Mouse (Mus musculus): ENCODE measurements around the gene Tmem30a. TPM values are rescaled to one million over a fixed set of nuclear protein-coding genes. Genes with fewer than 3 reads are reported as not detected.

Tmem30a gene
- total and polyA plus RNA-seq, 2 experiments from 2014 or later = 104 to 181 TPM

DNA sequence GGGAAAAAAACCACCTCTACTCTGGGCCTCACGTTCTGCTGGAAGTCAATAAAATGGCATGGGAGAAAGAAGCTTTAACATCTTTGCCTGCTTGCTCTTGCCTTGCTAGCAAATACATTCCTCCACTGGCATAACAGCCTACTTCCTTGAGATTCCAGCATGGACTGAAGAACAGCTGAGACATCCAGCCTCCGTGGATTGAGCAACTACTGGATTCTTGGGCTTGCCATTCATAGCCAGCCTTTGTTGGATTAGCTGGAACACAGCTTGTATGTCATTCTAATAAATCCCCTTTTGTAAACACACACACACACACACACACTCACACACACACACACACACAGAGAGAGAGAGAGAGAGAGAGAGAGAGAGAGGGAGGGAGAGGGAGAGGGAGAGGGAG, 33.8 kb upstream of the Tmem30a start:
- Histone ChIP-seq H3K9me3 (ENCODE audit: low read length) (no peaks in the 10 kb centered on the region), H3K27ac (ENCODE audit: low read depth, low read length) (no peak overlapping the region), H3K36me3 (ENCODE audit: insufficient read depth) (no peaks in the 10 kb centered on the region), H3K4me2 (ENCODE audit: low read depth) (no peak overlapping the region), H3K9ac (no peak overlapping the region), H3K4me3 (ENCODE audit: low read depth, low read length) (no peak overlapping the region), H3K4me1 (ENCODE audit: insufficient read depth) (0 out of 2 replicates have a peak, but pooled peaks cover 3% of the 10 kb centered on the region), H3K27me3 (ENCODE audit: insufficient read depth, low read length) (no peaks in the 10 kb centered on the region)
- WGBS = 28% methylated on average over 2 of the region's 2 CpGs
- no peak for TF ChIP-seq CTCF (IDR thresholded peaks at IDR 0.05; ENCODE audit: low read depth)
- ATAC-seq (no peak), DNase-seq (no peak)

DNA sequence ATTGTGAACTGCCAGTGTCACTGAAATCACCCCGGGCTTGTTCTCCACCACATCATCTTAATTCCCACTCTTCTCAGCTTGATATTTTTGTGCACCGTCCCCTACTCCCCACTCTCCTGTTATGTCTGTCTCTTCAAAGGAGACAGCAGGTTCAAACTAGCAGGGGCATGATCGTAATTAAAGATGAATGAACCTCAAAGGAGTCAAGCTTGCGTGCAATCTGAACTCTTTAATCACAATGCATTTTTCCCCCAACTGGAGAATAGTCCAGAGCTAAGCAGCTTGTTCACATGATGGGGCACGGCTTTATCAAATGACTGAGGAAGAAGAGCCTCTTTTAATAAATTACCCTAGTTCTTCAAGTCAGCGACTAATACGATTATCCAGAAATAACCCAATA, 32.2 kb upstream of the Tmem30a start:
- 17% methylated on average over 7 of the region's 7 CpGs for WGBS
- TF ChIP-seq CTCF (IDR thresholded peaks at IDR 0.05; ENCODE audit: low read depth) = no peak
- Histone ChIP-seq H3K9me3 (ENCODE audit: low read length) (no peaks in the 10 kb centered on the region), H3K4me2 (ENCODE audit: low read depth) (no peak overlapping the region), H3K27ac (ENCODE audit: low read depth, low read length) (no peak overlapping the region), H3K4me1 (ENCODE audit: insufficient read depth) (0 out of 2 replicates have a peak, but pooled peaks cover 3% of the 10 kb centered on the region), H3K4me3 (ENCODE audit: low read depth, low read length) (no peak overlapping the region), H3K9ac (no peak overlapping the region), H3K27me3 (ENCODE audit: insufficient read depth, low read length) (no peaks in the 10 kb centered on the region), H3K36me3 (ENCODE audit: insufficient read depth) (no peaks in the 10 kb centered on the region)
- no peak for ATAC-seq
- no peak for DNase-seq

DNA sequence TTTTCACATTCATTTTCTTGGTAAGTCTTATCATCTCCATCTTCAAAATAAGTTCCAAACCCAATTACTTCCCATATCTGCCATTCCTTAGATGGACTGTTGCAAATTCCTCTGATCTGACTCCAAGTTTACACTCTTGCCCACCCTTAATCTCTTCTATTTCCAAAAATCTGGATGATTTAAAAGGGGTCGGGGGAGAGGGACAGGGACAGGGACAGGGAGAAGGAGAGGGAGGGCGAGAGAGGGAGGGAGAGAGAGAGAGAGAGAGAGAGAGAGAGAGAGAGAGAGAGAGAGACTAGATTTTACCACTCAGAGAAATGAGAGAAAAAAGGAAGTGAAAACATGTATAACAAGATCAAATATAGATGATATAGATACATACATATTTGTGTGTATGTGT, 30.5 kb upstream of the Tmem30a start:
- Histone ChIP-seq H3K9me3 (ENCODE audit: low read length) (no peaks in the 10 kb centered on the region), H3K4me3 (ENCODE audit: low read depth, low read length) (no peak overlapping the region), H3K27me3 (ENCODE audit: insufficient read depth, low read length) (no peaks in the 10 kb centered on the region), H3K4me1 (ENCODE audit: insufficient read depth) (no peaks in the 10 kb centered on the region), H3K4me2 (ENCODE audit: low read depth) (no peak overlapping the region), H3K36me3 (ENCODE audit: insufficient read depth) (0 out of 2 replicates have a peak, but pooled peaks cover 2% of the 10 kb centered on the region), H3K9ac (no peak overlapping the region), H3K27ac (ENCODE audit: low read depth, low read length) (no peak overlapping the region)
- no peak for TF ChIP-seq CTCF (IDR thresholded peaks at IDR 0.05; ENCODE audit: low read depth)
- WGBS = 25% methylated on average over 2 of the region's 2 CpGs
- DNase-seq (no peak), ATAC-seq (no peak)

DNA sequence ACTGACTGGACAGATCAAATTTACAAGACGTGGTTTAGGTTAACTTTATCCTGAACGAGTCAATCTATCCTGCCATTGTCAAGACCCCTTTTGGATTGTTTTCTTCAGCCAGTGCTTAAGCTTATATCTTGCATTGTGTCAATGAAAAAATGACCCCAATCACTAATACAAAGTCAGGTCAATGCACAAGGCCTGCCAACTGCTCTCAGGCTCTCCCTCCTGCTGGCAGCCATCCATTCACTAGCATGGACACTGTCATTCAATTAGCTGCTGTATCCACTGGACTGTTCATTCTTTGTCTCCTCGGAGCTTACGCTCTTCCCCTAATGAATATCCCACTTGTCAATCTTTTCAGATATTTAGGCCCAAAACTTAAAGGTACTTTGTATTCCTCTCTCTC, 30.1 kb upstream of the Tmem30a start:
- ATAC-seq (no peak), DNase-seq (no peak)
- Histone ChIP-seq H3K9me3 (ENCODE audit: low read length) (no peaks in the 10 kb centered on the region), H3K36me3 (ENCODE audit: insufficient read depth) (0 out of 2 replicates have a peak, but pooled peaks cover 2% of the 10 kb centered on the region), H3K4me3 (ENCODE audit: low read depth, low read length) (no peak overlapping the region), H3K9ac (no peak overlapping the region), H3K27ac (ENCODE audit: low read depth, low read length) (no peak overlapping the region), H3K27me3 (ENCODE audit: insufficient read depth, low read length) (no peaks in the 10 kb centered on the region), H3K4me2 (ENCODE audit: low read depth) (no peak overlapping the region), H3K4me1 (ENCODE audit: insufficient read depth) (no peaks in the 10 kb centered on the region)
- TF ChIP-seq CTCF (IDR thresholded peaks at IDR 0.05; ENCODE audit: low read depth) = no peak
- 13% methylated on average over 4 of the region's 4 CpGs for WGBS

DNA sequence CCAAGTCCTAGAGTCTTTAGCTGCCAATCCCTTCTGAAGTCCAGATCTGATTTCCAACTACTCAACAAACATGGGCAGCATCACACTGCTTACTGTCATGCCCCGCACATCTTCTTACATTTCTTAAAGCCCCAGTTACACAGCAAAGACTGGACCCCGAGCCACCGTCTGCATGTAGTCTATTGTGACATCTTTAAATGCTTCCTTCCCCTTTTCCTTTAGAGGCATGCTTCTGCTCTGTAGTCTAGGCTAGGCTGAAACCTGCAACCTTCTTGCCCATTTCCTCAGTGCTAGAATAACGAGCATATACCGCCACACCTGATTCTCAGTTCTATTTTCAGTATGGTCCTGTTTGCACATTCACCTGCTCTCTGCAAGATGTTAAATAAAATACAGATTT, 23.2 kb upstream of the Tmem30a start:
- no peak overlapping the region for H3K27ac ChIP-seq (ENCODE audit: low read depth, low read length)
- no peaks in the 10 kb centered on the region for H3K4me1 ChIP-seq (ENCODE audit: insufficient read depth)
- no peaks in the 10 kb centered on the region for H3K27me3 ChIP-seq (ENCODE audit: insufficient read depth, low read length)
- H3K9ac ChIP-seq = no peak overlapping the region
- H3K4me2 ChIP-seq (ENCODE audit: low read depth) = no peak overlapping the region
- H3K36me3 ChIP-seq (ENCODE audit: insufficient read depth) = 0 out of 2 replicates have a peak, but pooled peaks cover 2% of the 10 kb centered on the region
- DNase-seq (no peak), ATAC-seq (no peak)
- H3K9me3 ChIP-seq (ENCODE audit: low read length) = no peaks in the 10 kb centered on the region
- no peak for TF ChIP-seq CTCF (IDR thresholded peaks at IDR 0.05; ENCODE audit: low read depth)
- H3K4me3 ChIP-seq (ENCODE audit: low read depth, low read length) = no peak overlapping the region
- 92% methylated on average over 5 of the region's 5 CpGs for WGBS

DNA sequence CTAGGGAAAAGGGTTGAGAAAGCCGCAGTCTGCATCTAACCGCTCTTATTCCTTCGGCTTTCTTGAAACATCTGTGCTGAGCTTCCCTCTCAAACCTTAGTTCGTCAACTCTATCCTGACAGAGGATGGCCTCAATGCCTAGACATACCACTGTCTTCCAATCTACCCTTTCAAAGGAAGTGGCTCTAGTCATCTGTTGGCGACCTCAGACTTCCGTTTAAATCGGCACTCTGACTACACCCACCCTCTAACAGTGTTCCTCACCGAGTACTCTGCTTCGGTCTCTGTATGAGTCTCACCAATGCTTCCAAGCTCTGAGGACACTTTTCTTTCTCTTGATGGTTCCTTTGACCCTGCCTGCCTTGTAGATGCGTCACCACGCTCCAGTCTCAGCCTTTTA, 22.7 kb upstream of the Tmem30a start:
- Histone ChIP-seq H3K9ac (no peak overlapping the region), H3K4me3 (ENCODE audit: low read depth, low read length) (no peak overlapping the region), H3K36me3 (ENCODE audit: insufficient read depth) (0 out of 2 replicates have a peak, but pooled peaks cover 2% of the 10 kb centered on the region), H3K27ac (ENCODE audit: low read depth, low read length) (no peak overlapping the region), H3K27me3 (ENCODE audit: insufficient read depth, low read length) (no peaks in the 10 kb centered on the region), H3K4me2 (ENCODE audit: low read depth) (no peak overlapping the region), H3K4me1 (ENCODE audit: insufficient read depth) (no peaks in the 10 kb centered on the region), H3K9me3 (ENCODE audit: low read length) (no peaks in the 10 kb centered on the region)
- ATAC-seq = no peak
- TF ChIP-seq CTCF (IDR thresholded peaks at IDR 0.05; ENCODE audit: low read depth) = no peak
- DNase-seq = no peak
- 94% methylated on average over 11 of the region's 11 CpGs for WGBS

DNA sequence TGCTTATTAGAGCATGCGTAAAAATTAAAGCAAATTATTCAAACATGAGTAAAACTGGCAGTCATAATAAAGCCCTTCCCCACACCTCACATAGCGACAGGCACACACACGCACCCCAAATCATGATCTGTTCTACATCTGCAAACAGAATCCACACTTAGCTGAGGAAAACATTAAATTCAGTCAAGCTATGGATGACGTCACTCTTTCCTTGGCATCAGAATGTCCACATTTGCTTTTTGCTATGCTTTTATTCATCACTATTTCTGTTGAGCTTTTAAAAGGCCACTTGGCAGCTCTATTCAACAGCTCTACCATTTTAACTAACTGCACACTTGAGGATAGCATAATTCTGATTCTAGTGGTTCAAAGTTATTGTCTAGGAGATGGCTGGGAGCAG, 21.3 kb upstream of the Tmem30a start:
- no peak for TF ChIP-seq CTCF (IDR thresholded peaks at IDR 0.05; ENCODE audit: low read depth)
- Histone ChIP-seq H3K4me2 (ENCODE audit: low read depth) (no peak overlapping the region), H3K9me3 (ENCODE audit: low read length) (no peaks in the 10 kb centered on the region), H3K27me3 (ENCODE audit: insufficient read depth, low read length) (no peaks in the 10 kb centered on the region), H3K36me3 (ENCODE audit: insufficient read depth) (no peaks in the 10 kb centered on the region), H3K9ac (no peak overlapping the region), H3K4me1 (ENCODE audit: insufficient read depth) (no peaks in the 10 kb centered on the region), H3K4me3 (ENCODE audit: low read depth, low read length) (no peak overlapping the region), H3K27ac (ENCODE audit: low read depth, low read length) (no peak overlapping the region)
- ATAC-seq = no peak
- WGBS = 55% methylated on average over 4 of the region's 4 CpGs
- DNase-seq = peak; percentile 0
